Mouse (Mus musculus): ENCODE measurements at regions not wholly inside any gene's neighbourhood (a gene's known extent, or its start where the extent isn't known, plus 50 kb on each side); places are given as distances from the start of the nearest gene placed in this dataset.

DNA sequence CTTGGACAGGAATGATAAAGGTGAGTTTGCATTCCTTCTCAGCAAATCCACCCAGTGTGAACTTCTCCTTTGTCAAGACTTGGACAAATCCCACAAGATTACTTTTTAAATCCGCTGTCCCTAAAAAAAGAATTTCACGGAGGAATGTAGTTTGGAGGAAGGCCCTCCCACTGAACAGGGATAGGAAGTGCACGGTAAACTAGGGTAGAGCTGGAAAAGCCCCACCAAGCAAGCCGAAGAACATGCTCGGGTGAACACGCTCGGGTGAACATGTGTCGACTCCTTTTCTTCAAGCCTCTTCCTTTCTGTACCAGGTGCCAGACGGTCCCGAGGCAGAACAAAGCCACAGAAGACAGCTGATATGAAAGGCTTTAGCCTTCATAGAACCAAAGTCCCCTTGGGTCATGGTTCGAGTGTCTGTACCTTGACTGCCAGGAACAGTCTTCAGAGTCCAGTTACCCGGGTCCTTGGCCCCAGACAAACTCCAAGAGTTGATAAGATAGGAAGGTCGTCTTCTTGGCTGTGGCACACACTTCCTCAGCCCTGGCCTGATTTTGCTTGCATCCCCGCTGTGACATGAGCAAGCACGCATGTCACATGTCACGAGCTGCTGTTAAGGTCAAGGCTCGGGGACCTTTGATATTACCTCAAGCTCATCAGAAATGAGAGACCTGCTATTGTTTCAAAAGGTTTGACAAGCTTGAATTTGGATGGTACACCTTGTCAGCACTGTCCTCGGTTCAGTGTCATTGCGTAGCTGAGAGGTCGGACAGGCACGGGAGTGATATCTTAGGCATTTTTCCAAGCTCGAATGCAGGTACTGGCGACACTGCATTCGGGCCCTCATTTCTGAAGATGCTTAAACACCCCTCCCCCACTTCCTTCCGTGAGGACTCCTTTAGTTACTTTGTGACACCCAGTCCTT lies 51.5 kb upstream of the Ryk start:
- H3K4me3 ChIP-seq (ENCODE audit: low read depth, low read length) = no peak overlapping the region
- no peaks in the 10 kb centered on the region for H3K27me3 ChIP-seq (ENCODE audit: control insufficient read depth, insufficient read depth, low read depth, low read length)
- no peak overlapping the region for H3K4me2 ChIP-seq (ENCODE audit: low read length)
- WGBS = 58% methylated on average over 25 of the region's 25 CpGs
- H3K9me3 ChIP-seq (replicated peaks; ENCODE audit: control insufficient read depth, low read length, poor library complexity, severe bottlenecking) = no peaks in the 10 kb centered on the region
- ATAC-seq = no peak
- no peaks in the 10 kb centered on the region for H3K4me1 ChIP-seq (ENCODE audit: control insufficient read depth, insufficient read depth, low read length)
- H3K27ac ChIP-seq (ENCODE audit: low read length) = no peak overlapping the region
- H3K36me3 ChIP-seq (ENCODE audit: control insufficient read depth, insufficient read depth, low read length) = no peaks in the 10 kb centered on the region
- no peak overlapping the region for H3K9ac ChIP-seq (ENCODE audit: low read depth, low read length)

DNA sequence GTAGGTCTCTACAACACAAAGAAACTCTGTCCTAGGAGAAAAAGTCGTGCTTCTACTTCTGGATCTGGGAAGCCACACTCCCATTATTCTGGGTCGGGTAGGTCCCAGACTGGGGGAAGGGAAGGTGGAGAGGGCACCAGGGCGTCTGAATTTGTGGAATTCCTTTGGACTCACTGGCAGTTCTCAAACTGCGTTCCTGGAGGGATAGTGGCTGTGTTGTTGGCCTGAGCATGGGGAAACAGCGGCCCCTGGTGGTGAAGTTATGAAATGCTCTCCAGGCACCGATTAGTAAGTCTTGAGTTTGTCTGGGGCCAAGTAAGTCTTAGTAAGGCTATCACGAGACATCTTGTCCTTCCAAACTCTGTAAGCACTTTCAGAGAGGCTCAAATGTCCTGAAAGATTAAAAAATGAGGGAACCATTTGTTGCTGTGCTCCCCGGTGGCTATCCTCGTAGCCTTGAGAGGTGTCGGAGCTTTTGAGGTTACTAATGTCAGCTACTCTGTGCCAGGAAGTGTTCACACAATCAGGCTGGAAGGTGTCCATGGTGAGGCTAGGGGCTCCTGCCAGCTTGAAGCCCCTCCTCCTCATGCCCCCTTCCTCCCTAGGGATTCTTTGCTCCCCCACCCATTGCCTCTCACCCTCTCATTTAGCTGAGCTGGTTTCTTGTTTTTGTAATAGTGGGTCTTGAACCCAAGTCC lies 50.2 kb upstream of the Ryk start:
- no peak overlapping the region for H3K4me2 ChIP-seq (ENCODE audit: low read length)
- no peak overlapping the region for H3K27ac ChIP-seq (ENCODE audit: low read length)
- no peaks in the 10 kb centered on the region for H3K9me3 ChIP-seq (replicated peaks; ENCODE audit: control insufficient read depth, low read length, poor library complexity, severe bottlenecking)
- H3K36me3 ChIP-seq (ENCODE audit: control insufficient read depth, insufficient read depth, low read length) = no peaks in the 10 kb centered on the region
- H3K27me3 ChIP-seq (ENCODE audit: control insufficient read depth, insufficient read depth, low read depth, low read length) = no peaks in the 10 kb centered on the region
- H3K4me3 ChIP-seq (ENCODE audit: low read depth, low read length) = no peak overlapping the region
- 11% methylated on average over 10 of the region's 10 CpGs for WGBS
- no peak overlapping the region for H3K9ac ChIP-seq (ENCODE audit: low read depth, low read length)
- H3K4me1 ChIP-seq (ENCODE audit: control insufficient read depth, insufficient read depth, low read length) = no peaks in the 10 kb centered on the region
- peak; percentile 45; the same call in 1 of the 2 replicates for ATAC-seq

Data from midbrain, embryonic 16.5 days (tissue).